Mouse (Mus musculus) embryonic facial prominence, embryonic 10.5 days (tissue): ENCODE data around the gene Traf5. TPM values are rescaled to one million over a fixed set of nuclear protein-coding genes. Genes with fewer than 3 reads are reported as not detected.

ENCODE experiments used
- DNase-seq: peaks from one replicate; pipeline ENCODE4 v3.0.0-alpha.2; 2017; ENCODE audit warnings: low spot score
- H3K27ac ChIP-seq: fragments of 300-500 bp; sonication (generic); replicated peaks from 2 replicates; pipeline ENCODE4 v1.5.1; 2016; ENCODE audit warnings: mild to moderate bottlenecking
- H3K27me3 ChIP-seq: fragments of 300-500 bp; sonication (generic); replicated peaks from 2 replicates; pipeline ENCODE4 v1.6.1; 2016; ENCODE audit warnings: low read depth, mild to moderate bottlenecking; ENCODE audit not compliant: poor library complexity, severe bottlenecking
- H3K36me3 ChIP-seq: fragments of 300-500 bp; sonication (generic); replicated peaks from 2 replicates; pipeline ENCODE4 v1.6.1; 2016; ENCODE audit warnings: mild to moderate bottlenecking, moderate library complexity
- H3K4me1 ChIP-seq: fragments of 300-500 bp; sonication (generic); 2 replicates; pipeline ENCODE4 v1.6.1; 2016
- H3K4me3 ChIP-seq: fragments of 300-500 bp; sonication (generic); 2 replicates; pipeline ENCODE4 v1.5.1; 2016; ENCODE audit warnings: mild to moderate bottlenecking, moderate library complexity
- H3K9me3 ChIP-seq: fragments of 300-500 bp; sonication (generic); 2 replicates; pipeline ENCODE4 v1.6.1; 2016; ENCODE audit warnings: mild to moderate bottlenecking
- WGBS: fragments of 180-500 bp; shearing (Covaris S2); methylation state at CpG from one replicate; pipeline ENCODE4 v1.1.7; 2016; 5-methylcytosine and 5-hydroxymethylcytosine counted together
- microRNA-seq: library from miRNA; unstranded; fragments of <30 nt; microRNA quantifications from one replicate; pipeline ENCODE4, GENCODE M21; 2017
- polyA plus RNA-seq: library from polyadenylated mRNA; unstranded; fragments of >200 nt; fragmentation: Nextera tagmentation; extraction: Ambion mirVana; gene quantifications from 2 replicates; pipeline ENCODE4 v1.2.1, GENCODE M21; 2016

Traf5 gene
- polyA plus RNA-seq, 1 experiment from 2014 or later: 4.5 TPM

DNA sequence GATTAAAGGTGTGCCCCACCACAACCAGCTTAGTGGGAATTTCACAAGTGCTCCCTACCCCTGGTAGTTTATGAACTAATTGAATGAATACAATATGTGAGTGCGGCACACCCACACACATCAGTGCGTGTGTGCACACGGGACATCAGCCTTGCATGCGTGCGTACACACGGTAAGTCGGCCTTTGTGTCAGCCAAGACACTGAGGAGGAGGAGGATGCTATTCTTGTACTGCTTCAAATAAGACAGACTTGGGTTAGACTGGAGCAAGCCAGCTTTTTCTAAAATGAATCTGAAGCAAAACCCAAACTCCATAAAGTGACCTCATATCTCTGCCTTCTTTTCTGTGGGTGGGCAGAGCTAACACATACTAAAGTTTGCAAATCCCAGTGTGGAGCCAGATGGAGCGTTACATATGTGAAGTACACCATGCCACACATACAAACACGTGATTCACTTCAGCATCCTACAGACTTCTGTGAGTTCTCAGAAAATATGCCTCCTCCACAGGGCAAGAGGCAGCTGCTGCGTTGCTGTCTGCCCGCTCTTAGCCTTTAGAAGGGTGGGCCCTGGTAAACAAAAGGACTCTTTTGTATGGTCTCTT lies 139.5 kb downstream of the Traf5 start:
- H3K4me1 ChIP-seq: peaks cover 4% of the 10 kb centered on the region
- DNase-seq: no peak
- H3K4me3 ChIP-seq: no peak overlapping the region
- H3K27ac ChIP-seq: no peak overlapping the region
- H3K27me3 ChIP-seq: no peaks in the 10 kb centered on the region
- no peaks in the 10 kb centered on the region for H3K36me3 ChIP-seq
- no peaks in the 10 kb centered on the region for H3K9me3 ChIP-seq
- whole genome bisulfite sequencing: 88% methylated on average over 11 of the region's 11 CpGs

- H3K4me1 ChIP-seq: peaks cover 9% of the 10 kb centered on the region; the same call in 1 of the 2 replicates
- DNase-seq: no peak
- 57% methylated on average over 2 of the region's 2 CpGs for WGBS
- no peaks in the 10 kb centered on the region for H3K27me3 ChIP-seq
- H3K36me3 ChIP-seq: no peaks in the 10 kb centered on the region
- no peak overlapping the region for H3K27ac ChIP-seq
- no peaks in the 10 kb centered on the region for H3K9me3 ChIP-seq
- H3K4me3 ChIP-seq: no peak overlapping the region
Measured at GRCm38 (mm10) chr1:191950611-191951010, 141.7 kb downstream of the Traf5 start.

- no peak for DNase-seq
- Histone ChIP-seq H3K9me3 (no peaks in the 10 kb centered on the region), H3K27ac (no peak overlapping the region), H3K4me3 (no peak overlapping the region), H3K4me1 (0 out of 2 replicates have a peak, but pooled peaks cover 5% of the 10 kb centered on the region), H3K27me3 (no peaks in the 10 kb centered on the region), H3K36me3 (no peaks in the 10 kb centered on the region)
- WGBS: 83% methylated on average over 8 of the region's 8 CpGs
Measured at GRCm38 (mm10) chr1:191948600-191948999, 143.8 kb downstream of the Traf5 start.

- Histone ChIP-seq H3K4me3 (no peak overlapping the region), H3K27me3 (no peaks in the 10 kb centered on the region), H3K9me3 (no peaks in the 10 kb centered on the region), H3K27ac (no peak overlapping the region), H3K4me1 (0 out of 2 replicates have a peak, but pooled peaks cover 5% of the 10 kb centered on the region), H3K36me3 (no peaks in the 10 kb centered on the region)
- whole genome bisulfite sequencing: 79% methylated on average over 8 of the region's 8 CpGs
- DNase-seq: no peak
Measured at GRCm38 (mm10) chr1:191947796-191948195, 144.6 kb downstream of the Traf5 start.

Small RNA genes lying within 50 kb of the gene (microRNA-seq; reads per million reads assigned to microRNA genes)
- not detected for gene Mir3473c

Other genes starting within 250 kb of the Traf5 start
- 1.5 and 1.8 TPM in 2 replicates for gene Slc30a1, start 185.8 kb downstream of the Traf5 start, polyA plus RNA-seq
- gene Rd3, start 115.2 kb downstream of the Traf5 start, polyA plus RNA-seq: 0.75 and 1.7 TPM in 2 replicates
- 14.5 and 15.0 TPM in 2 replicates for gene Rcor3, start 45.5 kb upstream of the Traf5 start, polyA plus RNA-seq
- 0.54 and 0.57 TPM in 2 replicates for gene Kcnh1, start 98.2 kb upstream of the Traf5 start, polyA plus RNA-seq